Mouse (Mus musculus) CH12.LX (cell line): ENCODE measurements at regions not wholly inside any gene's neighbourhood (a gene's known extent, or its start where the extent isn't known, plus 50 kb on each side); places are given as distances from the start of the nearest gene placed in this dataset.

ENCODE experiments used
- DNase-seq: peaks from one replicate; pipeline ENCODE4 v3.0.0-alpha.2; 2013; ENCODE audit errors: extremely low read depth
- H3K27ac ChIP-seq: 2 replicates; pipeline ENCODE4 v1.5.1; 2012; ENCODE audit warnings: low read depth, mild to moderate bottlenecking, control low read depth, moderate library complexity; ENCODE audit not compliant: insufficient read depth
- H3K27me3 ChIP-seq: replicated peaks from 2 replicates; pipeline ENCODE3; 2012; ENCODE audit warnings: inconsistent platforms
- H3K36me3 ChIP-seq, 2 experiments: replicated peaks in 1 of 2; 2 replicates each; pipeline versions ENCODE3 to v1.6.1; 2012; ENCODE audit warnings: inconsistent platforms in 1 of 2, low read length in 1 of 2, mild to moderate bottlenecking in 1 of 2, mixed read lengths in 1 of 2, moderate library complexity in 1 of 2; ENCODE audit not compliant: control insufficient read depth in 1 of 2, insufficient read depth in 1 of 2
- H3K4me1 ChIP-seq, 2 experiments: 2 replicates each; pipeline ENCODE4 v1.6.1; 2012; ENCODE audit warnings: inconsistent platforms in 1 of 2, moderate library complexity in 1 of 2; ENCODE audit not compliant: insufficient read depth in 2 of 2, control insufficient read depth in 1 of 2
- H3K4me2 ChIP-seq: 2 replicates; pipeline ENCODE4 v1.6.1; 2012; ENCODE audit warnings: low read depth, mild to moderate bottlenecking, control low read depth; ENCODE audit not compliant: poor library complexity, insufficient read depth, severe bottlenecking
- H3K4me3 ChIP-seq, 3 experiments: fragments of 150-350 bp in 1 of 3; sonication (generic) in 1 of 3; replicated peaks in 1 of 3; 2 replicates each; pipeline versions ENCODE3 to v1.5.1; 2011 to 2012; ENCODE audit warnings: low read depth in 2 of 3, low read length in 2 of 3, mild to moderate bottlenecking in 2 of 3, moderate library complexity in 2 of 3, control low read depth in 1 of 3, improper control_type of control experiment in 1 of 3, inconsistent platforms in 1 of 3, mixed read lengths in 1 of 3; ENCODE audit not compliant: poor library complexity in 1 of 3
- H3K79me2 ChIP-seq: replicated peaks from 2 replicates; pipeline ENCODE4 v1.6.1; 2012; ENCODE audit warnings: mild to moderate bottlenecking, moderate library complexity; ENCODE audit not compliant: control insufficient read depth, poor library complexity, insufficient read depth, severe bottlenecking; ENCODE audit errors: extremely low read depth
- H3K9ac ChIP-seq: 2 replicates; pipeline ENCODE4 v1.6.1; 2012; ENCODE audit warnings: low read depth, mild to moderate bottlenecking, control low read depth, moderate library complexity; ENCODE audit not compliant: insufficient read depth
- H3K9me3 ChIP-seq: replicated peaks from 2 replicates; pipeline ENCODE3; 2012; ENCODE audit warnings: low read length, inconsistent platforms, mixed read lengths
- CHD1 ChIP-seq: IDR thresholded peaks from 2 replicates; pipeline ENCODE4 v1.6.1; 2012; ENCODE audit warnings: low read depth, low read length, improper control_type of control experiment, inconsistent platforms
- CHD2 ChIP-seq: IDR thresholded peaks from 2 replicates; pipeline ENCODE4 v1.6.1; 2011; ENCODE audit warnings: low read length, improper control_type of control experiment
- CTCF ChIP-seq, 2 experiments: IDR thresholded peaks in 1 of 2; conservative IDR thresholded peaks in 1 of 2; 2 replicates each; pipeline ENCODE4 v1.5.1; 2011 to 2012; ENCODE audit warnings: low read depth in 2 of 2, low read length in 2 of 2, improper control_type of control experiment in 1 of 2, inconsistent platforms in 1 of 2, mild to moderate bottlenecking in 1 of 2, moderate library complexity in 1 of 2
- ELF1 ChIP-seq: IDR thresholded peaks from 2 replicates; pipeline ENCODE4 v1.6.1; 2014; ENCODE audit warnings: low read depth, mild to moderate bottlenecking, inconsistent platforms, low read length, improper control_type of control experiment
- EP300 ChIP-seq: IDR thresholded peaks from 2 replicates; pipeline ENCODE4 v1.6.1; 2011; ENCODE audit warnings: low read length, improper control_type of control experiment
- ETS1 ChIP-seq: conservative IDR thresholded peaks from 2 replicates; pipeline ENCODE4 v1.6.1; 2012; ENCODE audit warnings: low read depth, mild to moderate bottlenecking, inconsistent platforms, low read length, improper control_type of control experiment, moderate library complexity
- GABPA ChIP-seq: IDR thresholded peaks from 2 replicates; pipeline ENCODE4 v1.6.1; 2012; ENCODE audit warnings: low read depth, low read length, improper control_type of control experiment, inconsistent platforms; ENCODE audit not compliant: insufficient replicate concordance
- HCFC1 ChIP-seq: IDR thresholded peaks from 2 replicates; pipeline ENCODE4 v1.6.1; 2012; ENCODE audit warnings: low read depth, mild to moderate bottlenecking, inconsistent platforms, low read length, improper control_type of control experiment
- IRF4 ChIP-seq: IDR thresholded peaks from 2 replicates; pipeline ENCODE4 v1.6.1; 2014; ENCODE audit warnings: low read depth, mild to moderate bottlenecking, inconsistent platforms, low read length, improper control_type of control experiment
- KAT2A ChIP-seq: IDR thresholded peaks from 2 replicates; pipeline ENCODE4 v1.6.1; 2012; ENCODE audit warnings: low read length, improper control_type of control experiment, inconsistent platforms; ENCODE audit not compliant: insufficient replicate concordance
- MAFK ChIP-seq: IDR thresholded peaks from 2 replicates; pipeline ENCODE4 v1.6.1; 2011; ENCODE audit warnings: low read length, improper control_type of control experiment; ENCODE audit not compliant: insufficient replicate concordance
- MAX ChIP-seq: IDR thresholded peaks from 2 replicates; pipeline ENCODE4 v1.6.1; 2011; ENCODE audit warnings: low read length, improper control_type of control experiment
- MEF2A ChIP-seq: IDR thresholded peaks from 2 replicates; pipeline ENCODE4 v1.6.1; 2014; ENCODE audit warnings: low read depth, mild to moderate bottlenecking, inconsistent platforms, low read length, improper control_type of control experiment, borderline replicate concordance
- MYC ChIP-seq: IDR thresholded peaks from 2 replicates; pipeline ENCODE4 v1.6.1; 2011; ENCODE audit warnings: low read depth, mild to moderate bottlenecking, improper control_type of control experiment, low read length
- NRF1 ChIP-seq: IDR thresholded peaks from 2 replicates; pipeline ENCODE4 v1.6.1; 2014; ENCODE audit warnings: low read depth, mild to moderate bottlenecking, inconsistent platforms, low read length, improper control_type of control experiment, moderate library complexity
- RAD21 ChIP-seq: IDR thresholded peaks from 2 replicates; pipeline ENCODE4 v1.6.1; 2011; ENCODE audit warnings: low read depth, mild to moderate bottlenecking, low read length, improper control_type of control experiment, moderate library complexity
- SIN3A ChIP-seq: IDR thresholded peaks from 2 replicates; pipeline ENCODE4 v1.6.1; 2012; ENCODE audit warnings: low read length, improper control_type of control experiment, inconsistent platforms
- SMC3 ChIP-seq: IDR thresholded peaks from 2 replicates; pipeline ENCODE4 v1.6.1; 2011; ENCODE audit warnings: low read depth, low read length, improper control_type of control experiment
- TCF12 ChIP-seq: IDR thresholded peaks from 2 replicates; pipeline ENCODE4 v1.6.1; 2014; ENCODE audit warnings: low read depth, mild to moderate bottlenecking, inconsistent platforms, low read length, improper control_type of control experiment
- USF1 ChIP-seq: IDR thresholded peaks from 2 replicates; pipeline ENCODE4 v1.6.1; 2014; ENCODE audit warnings: low read depth, mild to moderate bottlenecking, inconsistent platforms, low read length, improper control_type of control experiment
- USF2 ChIP-seq: conservative IDR thresholded peaks from 2 replicates; pipeline ENCODE4 v1.6.1; 2011; ENCODE audit warnings: low read depth, low read length, improper control_type of control experiment
- ZC3H11A ChIP-seq: IDR thresholded peaks from 2 replicates; pipeline ENCODE4 v1.6.1; 2012; ENCODE audit warnings: low read depth, mild to moderate bottlenecking, inconsistent platforms, low read length, improper control_type of control experiment
- ZKSCAN1 ChIP-seq: IDR thresholded peaks from 2 replicates; pipeline ENCODE4 v1.6.1; 2012; ENCODE audit warnings: low read depth, inconsistent platforms, low read length, improper control_type of control experiment, borderline replicate concordance
- ZMIZ1 ChIP-seq: IDR thresholded peaks from 2 replicates; pipeline ENCODE4 v1.6.1; 2012; ENCODE audit warnings: low read depth, mild to moderate bottlenecking, inconsistent platforms, low read length, improper control_type of control experiment
- ZNF384 ChIP-seq: IDR thresholded peaks from 2 replicates; pipeline ENCODE4 v1.6.1; 2012; ENCODE audit warnings: low read depth, low read length, improper control_type of control experiment, inconsistent platforms
- dilution Hi-C: fragments of 300-500 bp; cut with MboI; formaldehyde crosslinking; loops from 2 replicates; pipeline ENCODE4 v1.14.3; 2020; ENCODE audit warnings: low sequenced_read_pairs; ENCODE audit not compliant: extremely low pct_unique_long_range_greater_than_20kb, extremely low pct_ligation_motif_present
- in situ Hi-C: fragments of 300-500 bp; cut with MboI; formaldehyde crosslinking; loops from 3 replicates; pipeline ENCODE4 v1.14.3; 2019; ENCODE audit warnings: low sequenced_read_pairs, low pct_ligation_motif_present, low pct_unique_long_range_greater_than_20kb, mixed read lengths

DNA sequence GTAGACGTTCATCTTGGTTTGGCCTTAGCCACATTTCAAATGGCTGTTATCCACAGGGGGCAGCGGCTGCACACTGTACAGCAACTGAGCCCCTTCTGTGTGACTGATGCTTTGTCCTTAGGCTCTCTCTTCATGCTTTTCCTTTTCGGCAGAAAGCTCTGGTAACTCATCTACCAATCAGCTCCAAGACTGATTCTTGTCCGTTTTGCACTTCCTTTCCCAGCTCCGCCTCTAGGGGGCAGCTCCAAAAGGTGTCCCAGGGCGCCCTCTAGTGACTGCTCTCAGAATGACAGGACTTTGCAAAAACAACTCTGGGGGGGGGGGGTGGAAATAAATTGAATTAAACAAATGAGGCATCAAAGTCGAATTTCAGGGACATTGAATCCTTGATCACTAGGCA, 173.0 kb downstream of the Cog6 start (continued):
- peak; percentile 51; the same call in 1 of the 2 replicates for TF ChIP-seq TCF12
- TF ChIP-seq EP300 = no peak
- no peak for TF ChIP-seq KAT2A
- no peak for TF ChIP-seq NRF1
- no peak for TF ChIP-seq ZKSCAN1
- TF ChIP-seq GABPA = no peak

GRCm38 (mm10) chr3:52842866-52843425, 174.1 kb downstream of the Cog6 start:
- Histone ChIP-seq H3K9me3 (no peaks in the 10 kb centered on the region), H3K27me3 (no peaks in the 10 kb centered on the region), H3K27ac (no peak overlapping the region), H3K4me1 (peaks cover 2 to 5% of the 10 kb centered on the region in 2 experiments; a peak in 3 of 4 replicates), H3K4me2 (no peak overlapping the region)
- in situ Hi-C loops (no loop called here), dilution Hi-C loops (no loop called here)
- no peak for DNase-seq
- TF ChIP-seq ETS1 (no peak), ZC3H11A (no peak), USF2 (no peak), MAFK (no peak)
- TF ChIP-seq, all 38 proteins: peak for 0
- no peaks in the 10 kb centered on the region for H3K79me2 ChIP-seq
- H3K36me3 ChIP-seq = no peaks in the 10 kb centered on the region
- no peak overlapping the region for H3K9ac ChIP-seq
- no peak overlapping the region for H3K4me3 ChIP-seq

DNA sequence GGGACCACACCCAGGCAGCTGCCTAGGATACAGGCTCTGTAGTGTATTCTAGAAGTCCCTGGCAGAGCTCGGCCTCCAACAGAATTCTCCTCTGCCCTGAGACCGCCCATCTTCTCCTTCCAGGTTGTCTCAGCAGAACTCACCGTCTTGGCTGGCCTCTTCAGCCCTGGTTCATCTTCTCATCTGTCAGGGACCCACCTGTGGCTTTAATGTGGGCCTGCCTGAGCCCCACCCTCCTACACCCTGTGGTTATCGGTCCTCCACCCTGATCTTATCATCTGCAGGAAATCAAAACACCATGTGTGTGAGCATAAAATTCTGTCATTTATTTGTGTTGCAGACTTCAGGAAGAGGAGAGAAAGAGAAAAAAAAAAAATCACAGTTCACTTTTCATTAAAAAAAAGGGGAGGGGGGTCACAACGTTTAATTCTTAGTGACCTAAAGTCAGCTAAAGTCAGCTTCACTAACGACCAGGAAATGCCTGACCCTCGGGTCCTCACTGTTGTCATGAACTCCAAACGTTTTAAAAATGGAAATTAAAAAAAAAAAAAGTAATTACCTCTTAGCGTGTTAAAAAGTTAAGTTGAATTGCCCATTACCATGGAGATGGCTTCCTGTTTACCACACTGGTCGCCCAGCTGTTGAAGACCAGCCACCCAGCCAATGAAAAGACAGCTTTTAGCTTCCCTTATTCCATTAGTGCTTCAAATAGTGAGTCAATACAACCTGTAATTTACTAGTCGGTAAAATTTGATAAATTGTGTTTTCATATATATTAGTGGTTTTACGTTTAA, 176.7 kb downstream of the Cog6 start:
- dilution Hi-C loops = no loop called here
- Histone ChIP-seq H3K79me2 (no peaks in the 10 kb centered on the region), H3K9me3 (no peaks in the 10 kb centered on the region), H3K4me3 (no peak overlapping the region), H3K4me1 (peaks cover 2 to 5% of the 10 kb centered on the region in 2 experiments; a peak in 3 of 4 replicates), H3K27me3 (no peaks in the 10 kb centered on the region), H3K4me2 (no peak overlapping the region), H3K27ac (no peak overlapping the region), H3K36me3 (no peaks in the 10 kb centered on the region), H3K9ac (no peak overlapping the region)
- DNase-seq = no peak
- in situ Hi-C loops = no loop called here
- no peak for TF ChIP-seq USF2
- no peak for TF ChIP-seq SIN3A
- no peak for TF ChIP-seq CHD1
- TF ChIP-seq ZC3H11A = no peak
- TF ChIP-seq ZKSCAN1 = no peak
- no peak for TF ChIP-seq ZNF384
- TF ChIP-seq MYC = no peak
- no peak for TF ChIP-seq RAD21
- no peak for TF ChIP-seq USF1
- no peak for TF ChIP-seq KAT2A
- no peak for TF ChIP-seq MAX
- TF ChIP-seq ELF1 = no peak
- TF ChIP-seq MEF2A = no peak
- no peak for TF ChIP-seq SMC3
- TF ChIP-seq MAFK = no peak
- TF ChIP-seq CTCF (conservative IDR thresholded peaks at IDR 0.05 in 1 of 2, IDR thresholded peaks at IDR 0.05 in 1 of 2; ENCODE audit: low read depth in 2 of 2, low read length in 2 of 2) = no peak
- TF ChIP-seq ZMIZ1 = no peak
- no peak for TF ChIP-seq CHD2
- TF ChIP-seq IRF4 = no peak
- no peak for TF ChIP-seq HCFC1
